ENCODE assay signal across 21 mouse cellular contexts in the genomic region with DNA sequence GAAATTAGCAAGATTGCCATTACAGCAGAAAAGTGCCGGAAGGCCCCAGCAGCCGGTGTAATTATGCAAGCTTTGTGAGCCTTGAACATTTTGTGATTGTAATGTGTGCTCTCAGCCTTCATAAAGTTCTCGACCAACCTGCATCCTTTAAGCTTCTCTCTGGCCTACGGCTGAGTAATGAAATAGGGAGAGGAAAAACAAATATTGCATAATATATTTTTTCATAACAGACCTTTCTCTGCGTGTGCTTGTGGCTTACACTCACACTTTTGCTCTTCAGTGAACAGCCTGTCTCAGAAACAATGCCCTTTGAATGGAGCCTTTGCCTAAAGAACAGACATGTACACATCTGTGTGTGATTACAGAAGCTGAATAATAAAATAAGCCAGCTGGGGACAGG.
A peak's percentile ranks its signal among the peaks of the same experiment; 100 is the strongest.
DNase-seq lines count a peak whose midpoint lies in the region; ATAC-seq and TF ChIP-seq lines count a peak whose summit lies in the region.
"Had no signal": no experiment of that assay in that cellular context is flagged by ENCODE, and none has a peak within 500 bp of the region (broad histone marks: within the 10 kb centered on the region; RNA-seq: fewer than 3 reads in every experiment).

No protein-coding gene starts in this region.

- peak; percentile 43; the same call in 1 of the 2 replicates for ATAC-seq in hindbrain, embryonic 11.5 days (ENCODE audit: low FRiP score)
- no peak for ATAC-seq in lung, embryonic 15.5 days (ENCODE audit: borderline replicate concordance, extremely low read depth, low FRiP score, low TSS enrichment)
- ATAC-seq in heart, embryonic 11.5 days (replicated peaks; ENCODE audit: insufficient number of reproducible peaks, low FRiP score, low TSS enrichment): no peak
- ATAC-seq: midbrain, embryonic 15.5 days had no signal

- no peaks in the 10 kb centered on the region for H3K27me3 ChIP-seq in hindbrain, embryonic 11.5 days (ENCODE audit: control insufficient read depth, insufficient read depth, low read length)
- no peaks in the 10 kb centered on the region for H3K27me3 ChIP-seq in hindbrain, embryonic 10.5 days (ENCODE audit: insufficient read depth, poor library complexity, severe bottlenecking)
- H3K27me3 ChIP-seq in lung, embryonic 15.5 days: no peaks in the 10 kb centered on the region
- H3K27me3 ChIP-seq in heart, embryonic 11.5 days (ENCODE audit: control insufficient read depth, insufficient read depth, low read length): no peaks in the 10 kb centered on the region
- H3K27me3 ChIP-seq: heart, embryonic 15.5 days; midbrain, embryonic 15.5 days had no signal

- TF ChIP-seq CTCF in brain, embryonic 14.5 days (IDR thresholded peaks at IDR 0.05; ENCODE audit: borderline replicate concordance, extremely low read depth, insufficient read depth, insufficient read length): no peak

- no peak overlapping the region for H3K27ac ChIP-seq in hindbrain, embryonic 11.5 days (ENCODE audit: low read depth, low read length)
- H3K27ac ChIP-seq in hindbrain, embryonic 10.5 days: no peak overlapping the region
- H3K27ac ChIP-seq in lung, embryonic 15.5 days: peak overlapping the region; percentile 2; the same call in 1 of the 2 replicates
- H3K27ac ChIP-seq in heart, embryonic 11.5 days (ENCODE audit: low read depth, low read length): no peak overlapping the region
- H3K27ac ChIP-seq: heart, embryonic 15.5 days; left cerebral cortex, adult 2 months; macrophage; midbrain, embryonic 15.5 days had no signal

- 70% methylated on average over 5 of the region's 5 CpGs for WGBS in hindbrain, embryonic 11.5 days
- WGBS in hindbrain, embryonic 10.5 days: 66% methylated on average over 5 of the region's 5 CpGs
- WGBS in lung, embryonic 15.5 days: 39% methylated on average over 5 of the region's 5 CpGs
- 57% methylated on average over 5 of the region's 5 CpGs for WGBS in heart, embryonic 11.5 days (ENCODE audit: insufficient replicate concordance)

- no peaks in the 10 kb centered on the region for H3K36me3 ChIP-seq in hindbrain, embryonic 11.5 days (ENCODE audit: control insufficient read depth, insufficient read depth, low read length)
- no peaks in the 10 kb centered on the region for H3K36me3 ChIP-seq in hindbrain, embryonic 10.5 days
- H3K36me3 ChIP-seq in lung, embryonic 15.5 days: no peaks in the 10 kb centered on the region
- H3K36me3 ChIP-seq in heart, embryonic 11.5 days (ENCODE audit: control insufficient read depth, insufficient read depth, low read length): no peaks in the 10 kb centered on the region
- H3K36me3 ChIP-seq: heart, embryonic 15.5 days; midbrain, embryonic 15.5 days had no signal

- no peaks in the 10 kb centered on the region for H3K9me3 ChIP-seq in hindbrain, embryonic 11.5 days (ENCODE audit: control insufficient read depth, low read length)
- no peaks in the 10 kb centered on the region for H3K9me3 ChIP-seq in hindbrain, embryonic 10.5 days
- no peaks in the 10 kb centered on the region for H3K9me3 ChIP-seq in lung, embryonic 15.5 days
- H3K9me3 ChIP-seq in heart, embryonic 11.5 days (replicated peaks; ENCODE audit: control insufficient read depth, low read length): no peaks in the 10 kb centered on the region
- H3K9me3 ChIP-seq: heart, embryonic 15.5 days; midbrain, embryonic 15.5 days had no signal

- H3K4me3 ChIP-seq in hindbrain, embryonic 11.5 days (ENCODE audit: low read depth, low read length): no peak overlapping the region
- H3K4me3 ChIP-seq in hindbrain, embryonic 10.5 days: no peak overlapping the region
- H3K4me3 ChIP-seq in lung, embryonic 15.5 days: no peak overlapping the region
- no peak overlapping the region for H3K4me3 ChIP-seq in heart, embryonic 11.5 days (ENCODE audit: low read depth, low read length)
- H3K4me3 ChIP-seq: heart, embryonic 15.5 days; left cerebral cortex, adult 2 months; midbrain, embryonic 15.5 days had no signal

- H3K4me1 ChIP-seq in hindbrain, embryonic 11.5 days (replicated peaks; ENCODE audit: control insufficient read depth, insufficient read depth, low read length): no peaks in the 10 kb centered on the region
- no peaks in the 10 kb centered on the region for H3K4me1 ChIP-seq in hindbrain, embryonic 10.5 days (replicated peaks)
- 0 out of 2 replicates have a peak, but pooled peaks cover 6% of the 10 kb centered on the region for H3K4me1 ChIP-seq in lung, embryonic 15.5 days
- H3K4me1 ChIP-seq in heart, embryonic 11.5 days (ENCODE audit: control insufficient read depth, insufficient read depth, low read length): no peaks in the 10 kb centered on the region
- H3K4me1 ChIP-seq: heart, embryonic 15.5 days; midbrain, embryonic 15.5 days had no signal

- no peak for DNase-seq in hindbrain, embryonic 11.5 days (ENCODE audit: low spot score)
- no peak for DNase-seq in hindbrain, embryonic 10.5 days (ENCODE audit: low spot score)
- DNase-seq in lung, adult 18-20 months: no peak
- DNase-seq in brain, embryonic 14.5 days (ENCODE audit: low read depth): peak; percentile 28
- DNase-seq in forelimb bud, embryonic 11.5 days (ENCODE audit: low read depth, low spot score): peak; percentile 28
- DNase-seq: adrenal gland, postnatal 25 days; B cell, adult 2 months; cerebellum, adult 11-12 months; cerebellum, postnatal 36 days; gastrocnemius, postnatal 10 days; heart, adult 18-20 months; kidney, postnatal 25 days; left cerebral cortex, postnatal 4 days; liver; thymus, adult 2 months had no signal

- no peak for TF ChIP-seq POLR2A in brain, embryonic 14.5 days (IDR thresholded peaks at IDR 0.05; ENCODE audit: borderline replicate concordance, extremely low read depth, insufficient read depth, insufficient read length, poor library complexity, severe bottlenecking)

- H3K4me2 ChIP-seq in hindbrain, embryonic 11.5 days (replicated peaks; ENCODE audit: low read depth, low read length): no peak overlapping the region
- H3K4me2 ChIP-seq in lung, embryonic 15.5 days: no peak overlapping the region
- no peak overlapping the region for H3K4me2 ChIP-seq in heart, embryonic 11.5 days
- H3K4me2 ChIP-seq: heart, embryonic 15.5 days; midbrain, embryonic 15.5 days had no signal

- H3K9ac ChIP-seq in hindbrain, embryonic 11.5 days (ENCODE audit: low read depth, low read length): no peak overlapping the region
- no peak overlapping the region for H3K9ac ChIP-seq in lung, embryonic 15.5 days
- H3K9ac ChIP-seq in heart, embryonic 11.5 days (ENCODE audit: low read depth, low read length): no peak overlapping the region
- H3K9ac ChIP-seq: heart, embryonic 15.5 days; midbrain, embryonic 15.5 days had no signal

Comparison
In these comparisons a context has a peak if more than half of its experiments do, and no peak if none do; other contexts are left out.
1. DNase-seq: peak in brain, embryonic 14.5 days (single experiment) and forelimb bud, embryonic 11.5 days (single experiment); none in hindbrain, embryonic 11.5 days (single experiment), hindbrain, embryonic 10.5 days (single experiment) and lung, adult 18-20 months (0 of 2).